Mouse (Mus musculus) liver, adult 2 months (tissue): ENCODE results near the gene Plk3. TPM values are rescaled to one million over a fixed set of nuclear protein-coding genes. Genes with fewer than 3 reads are reported as not detected.
A peak's percentile ranks its signal among the peaks of the same experiment; 100 is the strongest.

Experiments
- DNase-seq: peaks from one replicate; pipeline ENCODE4 v3.0.0-alpha.2; 2011; ENCODE audit warnings: low read depth, low spot score; ENCODE audit errors: extremely low read depth
- H3K27ac ChIP-seq: fragments of 200-500 bp; replicated peaks from 2 replicates; pipeline ENCODE4 v1.5.1; 2012; ENCODE audit warnings: low read depth, mild to moderate bottlenecking, control low read depth, inconsistent platforms, low read length; ENCODE audit not compliant: insufficient read depth
- H3K27me3 ChIP-seq: fragments of 200-500 bp; 2 replicates; pipeline ENCODE4 v1.6.1; 2012; ENCODE audit warnings: mild to moderate bottlenecking, moderate library complexity, low read length, inconsistent platforms; ENCODE audit not compliant: control insufficient read depth, insufficient read depth
- H3K36me3 ChIP-seq: fragments of 200-500 bp; 2 replicates; pipeline ENCODE4 v1.6.1; 2012; ENCODE audit warnings: low read length, inconsistent platforms; ENCODE audit not compliant: control insufficient read depth, insufficient read depth
- H3K4me1 ChIP-seq: fragments of 200-500 bp; 2 replicates; pipeline ENCODE4 v1.6.1; 2011; ENCODE audit warnings: low read length; ENCODE audit not compliant: control insufficient read depth, insufficient read depth
- H3K4me3 ChIP-seq: fragments of 200-500 bp; 2 replicates; pipeline ENCODE4 v1.5.1; 2011; ENCODE audit warnings: low read depth, mild to moderate bottlenecking, control low read depth, low read length, moderate library complexity; ENCODE audit not compliant: insufficient read depth
- H3K79me2 ChIP-seq: fragments of 200-500 bp; 2 replicates; pipeline ENCODE4 v1.6.1; 2012; ENCODE audit warnings: inconsistent platforms, mild to moderate bottlenecking, low read length, moderate library complexity; ENCODE audit not compliant: control insufficient read depth, insufficient read depth
- H3K9ac ChIP-seq: fragments of 200-500 bp; 2 replicates; pipeline ENCODE4 v1.6.1; 2012; ENCODE audit warnings: low read depth, mild to moderate bottlenecking, control low read depth, inconsistent platforms, low read length
- CTCF ChIP-seq: fragments of 200-500 bp; IDR thresholded peaks from 2 replicates; pipeline ENCODE4 v1.5.1; 2011; ENCODE audit warnings: low read depth, low read length, control low read depth
- POLR2A ChIP-seq: fragments of 200-500 bp; IDR thresholded peaks from 2 replicates; pipeline ENCODE4 v1.6.1; 2011; ENCODE audit warnings: low read length, control low read depth; ENCODE audit not compliant: insufficient read depth; ENCODE audit errors: extremely low read depth
- WGBS: fragments of 180-500 bp; shearing (Covaris S2); methylation state at CpG from one replicate; pipeline ENCODE4 v1.1.7; 2018; 5-methylcytosine and 5-hydroxymethylcytosine counted together
- polyA plus RNA-seq: library from polyadenylated mRNA; depleted of rRNA; stranded (reverse); fragments of >200 nt; gene quantifications from 2 replicates; pipeline ENCODE4 v1.2.3, GENCODE M21; 2012
- total RNA-seq: library from RNA; depleted of rRNA; stranded (reverse); fragments of >200 nt; gene quantifications from 2 replicates; pipeline ENCODE4 v1.2.3, GENCODE M21; 2014

Plk3 gene
- total and polyA plus RNA-seq, 2 experiments, result 10.7 to 31.7 TPM

GRCm38 (mm10) chr4:117120052-117120444, 13.7 kb downstream of the Plk3 start:
- Histone ChIP-seq H3K4me1 (peaks cover 3% of the 10 kb centered on the region; the same call in 1 of the 2 replicates), H3K27me3 (no peaks in the 10 kb centered on the region), H3K79me2 (no peaks in the 10 kb centered on the region), H3K9ac (peak overlapping the region; percentile 24), H3K36me3 (no peaks in the 10 kb centered on the region), H3K4me3 (peak overlapping the region; percentile 18; the same call in 1 of the 2 replicates), H3K27ac (peak overlapping the region; percentile 60)
- WGBS, result 8% methylated on average over 10 of the region's 10 CpGs
- DNase-seq, result no peak
- TF ChIP-seq CTCF (no peak), POLR2A (no peak)

GRCm38 (mm10) chr4:117119636-117120035, 14.1 kb downstream of the Plk3 start:
- no peaks in the 10 kb centered on the region for H3K79me2 ChIP-seq
- peaks cover 3% of the 10 kb centered on the region; the same call in 1 of the 2 replicates for H3K4me1 ChIP-seq
- H3K36me3 ChIP-seq, result no peaks in the 10 kb centered on the region
- H3K9ac ChIP-seq, result no peak overlapping the region
- H3K27me3 ChIP-seq, result no peaks in the 10 kb centered on the region
- H3K27ac ChIP-seq, result peak overlapping the region; percentile 60; the same call in 1 of the 2 replicates
- TF ChIP-seq POLR2A (no peak), CTCF (no peak)
- 90% methylated on average over 5 of the region's 5 CpGs for WGBS
- no peak for DNase-seq
- H3K4me3 ChIP-seq, result no peak overlapping the region

GRCm38 (mm10) chr4:117117931-117118330, 15.8 kb downstream of the Plk3 start:
- Histone ChIP-seq H3K36me3 (no peaks in the 10 kb centered on the region), H3K27ac (no peak overlapping the region), H3K27me3 (no peaks in the 10 kb centered on the region), H3K4me3 (no peak overlapping the region), H3K4me1 (0 out of 2 replicates have a peak, but pooled peaks cover 3% of the 10 kb centered on the region), H3K79me2 (no peaks in the 10 kb centered on the region), H3K9ac (no peak overlapping the region)
- no peak for TF ChIP-seq CTCF
- TF ChIP-seq POLR2A, result no peak
- no peak for DNase-seq
- 96% methylated on average over 7 of the region's 7 CpGs for WGBS

- no peaks in the 10 kb centered on the region for H3K36me3 ChIP-seq
- no peaks in the 10 kb centered on the region for H3K79me2 ChIP-seq
- no peaks in the 10 kb centered on the region for H3K27me3 ChIP-seq
- TF ChIP-seq CTCF (no peak), POLR2A (no peak)
- H3K9ac ChIP-seq, result no peak overlapping the region
- H3K4me1 ChIP-seq, result no peaks in the 10 kb centered on the region
- 85% methylated on average over 5 of the region's 5 CpGs for WGBS
- H3K27ac ChIP-seq, result no peak overlapping the region
- DNase-seq, result no peak
- H3K4me3 ChIP-seq, result no peak overlapping the region
These were observed 18.2 kb downstream of the Plk3 start for GRCm38 (mm10) chr4:117115592-117115991.

GRCm38 (mm10) chr4:117113237-117113636, 20.5 kb downstream of the Plk3 start:
- no peak for DNase-seq
- Histone ChIP-seq H3K36me3 (no peaks in the 10 kb centered on the region), H3K4me3 (no peak overlapping the region), H3K27ac (no peak overlapping the region), H3K4me1 (no peaks in the 10 kb centered on the region), H3K79me2 (no peaks in the 10 kb centered on the region), H3K9ac (no peak overlapping the region), H3K27me3 (no peaks in the 10 kb centered on the region)
- TF ChIP-seq POLR2A, result no peak
- 0 out of 2 replicates have a peak, but pooled peaks have one; percentile 0 for TF ChIP-seq CTCF
- WGBS, result 100% methylated on average over 1 of the region's 1 CpGs

GRCm38 (mm10) chr4:117110985-117111384, 22.8 kb downstream of the Plk3 start:
- Histone ChIP-seq H3K27ac (no peak overlapping the region), H3K4me1 (no peaks in the 10 kb centered on the region), H3K4me3 (no peak overlapping the region), H3K27me3 (no peaks in the 10 kb centered on the region), H3K36me3 (no peaks in the 10 kb centered on the region), H3K79me2 (no peaks in the 10 kb centered on the region), H3K9ac (no peak overlapping the region)
- 95% methylated on average over 11 of the region's 11 CpGs for WGBS
- DNase-seq, result no peak
- TF ChIP-seq POLR2A, result no peak
- TF ChIP-seq CTCF, result no peak
